Mouse (Mus musculus): Measurements from ENCODE around the gene Zfp972.
"Not testable (repeated sequence)": the region's sequence is repeated elsewhere in the genome, so short reads cannot be mapped to it uniquely, and the experiment has no call there.

GRCm38 (mm10) chr2:177956734-177957133, 31.3 kb upstream of the Zfp972 start:
- TF ChIP-seq POLR2A (IDR thresholded peaks at IDR 0.05; ENCODE audit: low read depth, low read length); CTCF (conservative IDR thresholded peaks at IDR 0.05; ENCODE audit: insufficient read depth, insufficient read length, low read depth, low read length): not testable (repeated sequence)
